Mouse (Mus musculus): ENCODE data around the gene Gmds.

GRCm38 (mm10) chr13:31892913-31893514, 445.5 kb downstream of the Gmds start:
- TF ChIP-seq CTCF (IDR thresholded peaks at IDR 0.05; ENCODE audit: low read depth, low read length) (no peak), POLR2A (IDR thresholded peaks at IDR 0.05; ENCODE audit: extremely low read depth, insufficient read depth, low read length) (no peak)
